Mouse (Mus musculus) heart, embryonic 14.5 days (tissue): Measurements from ENCODE around the gene Ugcg. TPM values are rescaled to one million over a fixed set of nuclear protein-coding genes. Genes with fewer than 3 reads are reported as not detected.

Experiments used
- ATAC-seq: fragments of 200-750 bp; cut with Nextera tagmentation; 2 replicates; pipeline ENCODE4 v1.8.0; 2017; ENCODE audit warnings: low read depth, moderate TSS enrichment; ENCODE audit not compliant: insufficient number of reproducible peaks, insufficient read depth, low FRiP score
- H3K27ac ChIP-seq, 2 experiments: fragments of 200-500 bp in 1 of 2; fragments of 300-500 bp in 1 of 2; sonication (generic) in 1 of 2; replicated peaks in 1 of 2; 2 replicates each; pipeline ENCODE4 v1.5.1; 2012 to 2014; ENCODE audit warnings: low read depth in 2 of 2, low read length in 2 of 2, control low read depth in 1 of 2, mild to moderate bottlenecking in 1 of 2, mixed read lengths in 1 of 2; ENCODE audit not compliant: control insufficient read depth in 1 of 2, insufficient read depth in 1 of 2
- H3K27me3 ChIP-seq: fragments of 300-500 bp; sonication (generic); 2 replicates; pipeline ENCODE4 v1.6.1; 2014; ENCODE audit warnings: mild to moderate bottlenecking, low read length, control low read depth; ENCODE audit not compliant: control insufficient read depth, insufficient read depth
- H3K36me3 ChIP-seq: fragments of 300-500 bp; sonication (generic); 2 replicates; pipeline ENCODE4 v1.6.1; 2014; ENCODE audit warnings: mild to moderate bottlenecking, control low read depth, low read length, mixed read lengths; ENCODE audit not compliant: control insufficient read depth, insufficient read depth
- H3K4me1 ChIP-seq, 2 experiments: fragments of 200-500 bp in 1 of 2; fragments of 300-500 bp in 1 of 2; sonication (generic) in 1 of 2; 2 replicates each; pipeline ENCODE4 v1.6.1; 2012 to 2014; ENCODE audit warnings: low read length in 2 of 2, control low read depth in 1 of 2, mixed read lengths in 1 of 2; ENCODE audit not compliant: control insufficient read depth in 2 of 2, insufficient read depth in 2 of 2
- H3K4me2 ChIP-seq: fragments of 300-500 bp; sonication (generic); 2 replicates; pipeline ENCODE4 v1.6.1; 2014; ENCODE audit warnings: mild to moderate bottlenecking, low read length
- H3K4me3 ChIP-seq, 2 experiments: fragments of 200-500 bp in 1 of 2; fragments of 300-500 bp in 1 of 2; sonication (generic) in 1 of 2; 2 replicates each; pipeline ENCODE4 v1.5.1; 2012 to 2014; ENCODE audit warnings: low read length in 2 of 2, mild to moderate bottlenecking in 2 of 2, control low read depth in 1 of 2, low read depth in 1 of 2, moderate library complexity in 1 of 2; ENCODE audit not compliant: control insufficient read depth in 1 of 2, insufficient read depth in 1 of 2
- H3K9ac ChIP-seq: fragments of 300-500 bp; sonication (generic); 2 replicates; pipeline ENCODE4 v1.6.1; 2014; ENCODE audit warnings: mild to moderate bottlenecking, low read length
- H3K9me3 ChIP-seq: fragments of 300-500 bp; sonication (generic); 2 replicates; pipeline ENCODE4 v1.6.1; 2016; ENCODE audit warnings: low read length, control low read depth; ENCODE audit not compliant: control insufficient read depth
- WGBS: fragments of 180-500 bp; shearing (Covaris S2); extraction: QIAGEN DNeasy Blood & Tissue Kit; methylation state at CpG from one replicate; pipeline ENCODE4 v1.1.7; 2014; 5-methylcytosine and 5-hydroxymethylcytosine counted together
- polyA plus RNA-seq: library from polyadenylated mRNA; unstranded; fragments of >200 nt; fragmentation: Nextera tagmentation; extraction: Ambion mirVana; gene quantifications from 2 replicates; pipeline ENCODE4 v1.2.1, GENCODE M21; 2014

The Ugcg gene
- polyA plus RNA-seq, 1 experiment from 2014 or later: 11.0 TPM

DNA sequence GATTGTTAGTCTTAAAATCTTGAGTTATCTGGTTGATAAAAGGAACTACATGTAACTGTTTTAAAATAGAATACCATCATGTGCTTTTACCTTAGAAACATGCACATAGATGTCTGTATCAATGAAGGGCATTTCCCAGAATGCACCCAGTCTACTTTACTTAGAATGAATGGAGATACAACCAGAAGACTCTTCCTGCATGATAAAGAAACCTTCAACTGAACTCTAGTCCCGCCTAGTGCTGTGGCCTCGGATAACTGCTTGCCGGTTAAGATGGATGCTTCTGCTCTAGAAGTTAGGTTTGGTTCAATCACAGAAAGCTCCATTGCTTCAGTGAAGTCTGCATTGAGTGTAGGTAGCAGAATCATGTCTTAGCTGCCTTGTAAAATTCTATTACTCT, 26.5 kb downstream of the Ugcg start:
- no peak overlapping the region for H3K4me3 ChIP-seq
- no peaks in the 10 kb centered on the region for H3K27me3 ChIP-seq
- no peak overlapping the region for H3K4me2 ChIP-seq
- peaks cover 0 to 8% of the 10 kb centered on the region in 2 experiments; a peak in 1 of 4 replicates for H3K4me1 ChIP-seq
- WGBS: 90% methylated on average over 3 of the region's 3 CpGs
- peaks cover 69% of the 10 kb centered on the region for H3K36me3 ChIP-seq
- H3K27ac ChIP-seq: no peak overlapping the region
- H3K9ac ChIP-seq: no peak overlapping the region
- no peak for ATAC-seq
- no peaks in the 10 kb centered on the region for H3K9me3 ChIP-seq

DNA sequence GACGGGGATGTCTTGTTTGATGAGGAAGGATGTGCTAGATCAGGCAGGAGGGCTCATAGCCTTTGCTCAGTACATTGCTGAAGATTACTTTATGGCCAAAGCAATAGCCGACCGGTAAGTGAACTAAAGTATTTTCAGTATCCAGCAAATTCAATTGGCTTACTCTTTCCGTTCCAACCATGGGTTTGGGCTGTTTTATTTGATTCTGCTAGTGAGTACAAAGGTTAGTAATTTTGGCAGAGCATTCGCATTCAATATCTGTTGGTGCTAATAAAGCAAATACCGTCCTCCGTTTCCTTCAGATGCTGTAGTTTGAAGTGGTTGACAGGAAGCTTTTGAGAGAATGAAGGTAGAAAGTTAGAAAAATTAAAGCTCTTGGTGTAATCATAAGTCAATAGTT, 28.0 kb downstream of the Ugcg start:
- no peak overlapping the region for H3K4me2 ChIP-seq
- 94% methylated on average over 7 of the region's 7 CpGs for WGBS
- H3K36me3 ChIP-seq: peaks cover 77% of the 10 kb centered on the region
- no peak overlapping the region for H3K4me3 ChIP-seq
- no peak for ATAC-seq
- no peak overlapping the region for H3K9ac ChIP-seq
- no peaks in the 10 kb centered on the region for H3K9me3 ChIP-seq
- no peaks in the 10 kb centered on the region for H3K27me3 ChIP-seq
- H3K4me1 ChIP-seq: no peaks in the 10 kb centered on the region
- no peak overlapping the region for H3K27ac ChIP-seq

DNA sequence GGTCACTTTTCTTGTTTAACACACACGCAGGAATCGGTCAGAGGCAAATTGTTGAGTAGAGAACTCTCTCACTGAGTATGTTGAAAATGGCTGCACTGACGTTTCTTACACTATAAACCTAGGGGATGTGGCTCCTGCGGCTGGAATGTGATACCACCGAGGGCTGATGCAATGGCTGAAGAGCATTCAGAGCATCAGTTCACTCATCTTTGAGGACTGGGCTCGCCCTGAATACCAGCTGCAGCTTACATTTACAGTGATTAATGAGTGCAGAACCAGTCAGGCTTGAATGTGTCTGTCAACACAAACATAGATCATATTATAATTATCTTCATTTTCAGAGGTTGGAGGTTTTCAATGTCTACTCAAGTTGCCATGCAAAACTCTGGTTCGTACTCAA, 29.1 kb downstream of the Ugcg start:
- no peak for ATAC-seq
- Histone ChIP-seq H3K9ac (no peak overlapping the region), H3K27me3 (no peaks in the 10 kb centered on the region), H3K9me3 (no peaks in the 10 kb centered on the region), H3K36me3 (peaks cover 81% of the 10 kb centered on the region), H3K4me2 (no peak overlapping the region), H3K27ac (no peak overlapping the region), H3K4me3 (no peak overlapping the region), H3K4me1 (no peaks in the 10 kb centered on the region)
- WGBS: 84% methylated on average over 7 of the region's 7 CpGs

GRCm38 (mm10) chr4:59222226-59222625, 33.2 kb downstream of the Ugcg start:
- Histone ChIP-seq H3K27me3 (no peaks in the 10 kb centered on the region), H3K9ac (no peak overlapping the region), H3K4me3 (no peak overlapping the region), H3K9me3 (no peaks in the 10 kb centered on the region), H3K27ac (no peak overlapping the region), H3K4me1 (no peaks in the 10 kb centered on the region), H3K36me3 (peaks cover 66% of the 10 kb centered on the region), H3K4me2 (no peak overlapping the region)
- ATAC-seq: no peak
- WGBS: 95% methylated on average over 9 of the region's 9 CpGs

DNA sequence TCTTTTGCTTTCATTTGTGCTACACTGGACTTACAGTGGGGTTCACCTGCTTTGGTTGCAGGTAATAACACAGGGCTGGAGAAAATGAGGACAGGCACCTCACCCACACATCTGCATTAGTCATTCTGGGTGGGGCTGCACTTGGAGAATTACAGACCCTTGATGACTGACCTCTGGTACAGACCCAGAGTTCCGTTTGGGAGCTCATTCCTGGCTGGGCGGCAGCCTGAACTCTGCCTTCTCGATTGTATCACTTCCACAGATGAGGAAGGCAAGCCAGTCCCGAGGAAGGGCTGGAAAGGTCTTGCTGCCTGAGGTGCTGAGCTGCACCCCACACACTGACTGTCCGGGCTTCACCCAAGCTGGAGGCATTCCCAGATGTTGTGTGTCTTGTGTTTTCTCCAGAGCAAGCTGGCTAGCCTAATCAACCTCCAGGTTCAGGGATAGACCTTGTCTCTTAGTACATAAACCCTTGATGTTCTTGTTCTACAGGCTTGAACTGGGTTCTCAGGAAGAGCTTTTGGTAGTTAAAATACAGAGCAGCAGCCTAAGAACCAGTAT, 34.1 kb downstream of the Ugcg start:
- Histone ChIP-seq H3K4me3 (no peak overlapping the region), H3K36me3 (peaks cover 57% of the 10 kb centered on the region), H3K9ac (no peak overlapping the region), H3K27ac (no peak overlapping the region), H3K9me3 (no peaks in the 10 kb centered on the region), H3K4me1 (no peaks in the 10 kb centered on the region), H3K27me3 (no peaks in the 10 kb centered on the region), H3K4me2 (no peak overlapping the region)
- 75% methylated on average over 5 of the region's 5 CpGs for whole genome bisulfite sequencing
- ATAC-seq: no peak

GRCm38 (mm10) chr4:59224889-59225288, 35.8 kb downstream of the Ugcg start:
- no peak for ATAC-seq
- H3K27me3 ChIP-seq: no peaks in the 10 kb centered on the region
- no peak overlapping the region for H3K27ac ChIP-seq
- no peak overlapping the region for H3K9ac ChIP-seq
- no peaks in the 10 kb centered on the region for H3K4me1 ChIP-seq
- peaks cover 42% of the 10 kb centered on the region for H3K36me3 ChIP-seq
- H3K4me2 ChIP-seq: no peak overlapping the region
- no peaks in the 10 kb centered on the region for H3K9me3 ChIP-seq
- no peak overlapping the region for H3K4me3 ChIP-seq
- WGBS: 90% methylated on average over 4 of the region's 4 CpGs

DNA sequence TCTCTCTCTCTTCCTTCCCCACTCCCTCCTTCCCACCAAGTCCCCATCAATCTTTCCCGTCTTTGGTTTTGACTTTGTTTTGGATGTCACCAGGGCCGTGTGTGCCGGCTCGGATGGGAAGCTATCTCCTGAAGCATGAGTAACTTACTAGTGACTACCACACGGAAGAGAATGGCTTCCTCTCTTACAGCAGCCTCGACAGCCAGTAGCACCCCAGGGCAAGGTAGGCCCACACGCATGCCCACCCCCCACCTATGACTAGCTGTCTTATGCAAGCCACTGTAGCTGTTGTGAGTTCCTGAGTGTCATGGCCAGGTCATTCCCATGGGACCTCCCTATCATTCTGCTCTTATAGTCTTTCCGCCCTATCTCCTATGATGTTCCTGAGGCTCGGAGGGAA, 38.0 kb downstream of the Ugcg start:
- peaks cover 23% of the 10 kb centered on the region for H3K36me3 ChIP-seq
- no peaks in the 10 kb centered on the region for H3K9me3 ChIP-seq
- no peak overlapping the region for H3K4me3 ChIP-seq
- ATAC-seq: no peak
- no peak overlapping the region for H3K9ac ChIP-seq
- H3K27me3 ChIP-seq: no peaks in the 10 kb centered on the region
- no peak overlapping the region for H3K27ac ChIP-seq
- H3K4me2 ChIP-seq: no peak overlapping the region
- H3K4me1 ChIP-seq: no peaks in the 10 kb centered on the region
- whole genome bisulfite sequencing: 86% methylated on average over 9 of the region's 9 CpGs

- H3K4me2 ChIP-seq: no peak overlapping the region
- H3K9ac ChIP-seq: no peak overlapping the region
- H3K36me3 ChIP-seq: peaks cover 8% of the 10 kb centered on the region
- no peaks in the 10 kb centered on the region for H3K27me3 ChIP-seq
- ATAC-seq: no peak
- no peak overlapping the region for H3K27ac ChIP-seq
- H3K4me1 ChIP-seq: no peaks in the 10 kb centered on the region
- H3K9me3 ChIP-seq: no peaks in the 10 kb centered on the region
- no peak overlapping the region for H3K4me3 ChIP-seq
Observed at GRCm38 (mm10) chr4:59228951-59229350, 39.9 kb downstream of the Ugcg start.
